Mouse (Mus musculus): Measurements from ENCODE around the gene Ebf3. TPM values are rescaled to one million over a fixed set of nuclear protein-coding genes. Genes with fewer than 3 reads are reported as not detected.

Gene Ebf3
- polyA plus RNA-seq, 1 experiment, result 17.2 TPM

DNA sequence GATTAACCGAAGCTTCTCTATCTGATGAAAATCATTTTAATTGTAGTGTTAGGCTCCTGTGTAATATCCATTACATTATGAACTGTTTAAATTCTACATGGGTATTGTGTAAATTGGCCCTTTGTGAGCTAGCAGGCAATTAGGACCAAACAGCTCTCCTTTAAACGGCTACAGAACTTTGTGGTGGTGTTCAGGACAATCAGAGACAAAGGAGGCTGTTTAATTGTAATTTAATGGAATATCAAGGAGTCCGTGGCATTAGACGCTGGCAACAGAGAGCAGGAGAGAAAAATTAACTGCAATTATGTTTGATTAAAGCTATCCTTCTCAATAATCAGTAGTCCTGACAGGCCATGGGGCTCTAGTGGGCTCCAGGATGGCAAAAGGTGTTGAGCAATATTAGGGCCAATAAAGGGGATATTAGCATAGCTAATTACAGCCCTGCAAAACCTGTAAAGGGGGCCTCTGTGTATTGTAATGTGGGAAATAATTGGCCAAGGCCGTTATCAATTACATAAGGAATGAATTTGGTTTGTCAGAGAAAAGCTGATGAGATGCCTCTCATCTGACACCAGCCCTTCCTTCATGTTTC lies 74.6 kb downstream of the Ebf3 start:
- 72% methylated on average over 5 of the region's 5 CpGs for WGBS

DNA sequence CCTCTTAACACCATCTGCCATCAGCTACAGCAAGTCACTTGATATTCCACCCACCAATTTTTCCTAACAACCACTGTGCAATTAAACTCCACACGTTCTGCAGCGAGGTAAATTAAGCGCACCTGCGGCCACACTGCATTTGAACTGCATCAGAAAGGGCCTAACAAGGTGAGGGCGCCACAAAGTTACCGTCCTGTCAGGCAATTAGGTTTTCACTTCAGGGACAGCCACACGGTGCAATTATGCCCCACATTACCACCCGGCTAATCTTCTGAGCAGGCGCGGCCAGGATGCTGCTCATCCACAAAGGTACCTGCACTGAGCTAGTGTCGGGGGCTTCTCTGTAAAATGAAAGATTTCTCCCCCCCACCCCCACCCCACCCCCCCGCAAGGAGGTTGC lies 76.8 kb downstream of the Ebf3 start:
- TF ChIP-seq CTCF (IDR thresholded peaks at IDR 0.05; ENCODE audit: control insufficient read depth, insufficient read depth, low read length) (no peak), POLR2A (IDR thresholded peaks at IDR 0.05; ENCODE audit: borderline replicate concordance, control insufficient read depth, low read depth, low read length) (no peak)
- Histone ChIP-seq H3K4me1 (ENCODE audit: control insufficient read depth, insufficient read depth, low read length) (no peaks in the 10 kb centered on the region), H3K4me3 (replicated peaks; ENCODE audit: control insufficient read depth, low read depth, low read length) (no peak overlapping the region), H3K27ac (ENCODE audit: control insufficient read depth, insufficient read depth, low read depth, low read length, poor library complexity) (no peak overlapping the region)
- 75% methylated on average over 12 of the region's 12 CpGs for WGBS

More for the DNA sequence above, 74.6 kb downstream of the Ebf3 start:
- no peak for TF ChIP-seq CTCF (IDR thresholded peaks at IDR 0.05; ENCODE audit: control insufficient read depth, insufficient read depth, low read length)
- TF ChIP-seq POLR2A (IDR thresholded peaks at IDR 0.05; ENCODE audit: borderline replicate concordance, control insufficient read depth, low read depth, low read length), result no peak
- Histone ChIP-seq H3K4me3 (replicated peaks; ENCODE audit: control insufficient read depth, low read depth, low read length) (no peak overlapping the region), H3K4me1 (ENCODE audit: control insufficient read depth, insufficient read depth, low read length) (no peaks in the 10 kb centered on the region), H3K27ac (ENCODE audit: control insufficient read depth, insufficient read depth, low read depth, low read length, poor library complexity) (no peak overlapping the region)

DNA sequence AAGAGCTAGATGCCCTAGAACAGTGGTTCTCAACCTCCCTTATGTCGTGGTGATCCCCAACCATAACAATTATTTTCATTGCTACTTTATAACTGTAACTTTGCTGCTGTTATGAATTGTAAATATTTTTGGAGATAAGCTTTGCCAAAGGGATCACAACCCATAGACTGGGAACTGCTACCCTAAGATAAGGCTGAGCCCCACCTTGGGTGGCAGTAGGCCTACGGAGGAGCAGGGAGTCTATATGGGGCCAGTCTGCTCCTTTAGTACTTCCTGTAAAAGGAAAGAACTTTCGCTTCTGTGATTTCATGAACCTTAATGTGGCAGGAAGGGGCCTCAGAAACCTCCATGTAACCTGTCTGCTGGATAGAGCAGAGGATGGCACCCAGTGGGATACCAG lies 90.4 kb downstream of the Ebf3 start:
- 48% methylated on average over 3 of the region's 3 CpGs for WGBS
- TF ChIP-seq POLR2A (IDR thresholded peaks at IDR 0.05; ENCODE audit: borderline replicate concordance, control insufficient read depth, low read depth, low read length), result no peak
- no peak for TF ChIP-seq CTCF (IDR thresholded peaks at IDR 0.05; ENCODE audit: control insufficient read depth, insufficient read depth, low read length)
- no peaks in the 10 kb centered on the region for H3K4me1 ChIP-seq (ENCODE audit: control insufficient read depth, insufficient read depth, low read length)
- no peak overlapping the region for H3K4me3 ChIP-seq (replicated peaks; ENCODE audit: control insufficient read depth, low read depth, low read length)
- H3K27ac ChIP-seq (ENCODE audit: control insufficient read depth, insufficient read depth, low read depth, low read length, poor library complexity), result no peak overlapping the region

DNA sequence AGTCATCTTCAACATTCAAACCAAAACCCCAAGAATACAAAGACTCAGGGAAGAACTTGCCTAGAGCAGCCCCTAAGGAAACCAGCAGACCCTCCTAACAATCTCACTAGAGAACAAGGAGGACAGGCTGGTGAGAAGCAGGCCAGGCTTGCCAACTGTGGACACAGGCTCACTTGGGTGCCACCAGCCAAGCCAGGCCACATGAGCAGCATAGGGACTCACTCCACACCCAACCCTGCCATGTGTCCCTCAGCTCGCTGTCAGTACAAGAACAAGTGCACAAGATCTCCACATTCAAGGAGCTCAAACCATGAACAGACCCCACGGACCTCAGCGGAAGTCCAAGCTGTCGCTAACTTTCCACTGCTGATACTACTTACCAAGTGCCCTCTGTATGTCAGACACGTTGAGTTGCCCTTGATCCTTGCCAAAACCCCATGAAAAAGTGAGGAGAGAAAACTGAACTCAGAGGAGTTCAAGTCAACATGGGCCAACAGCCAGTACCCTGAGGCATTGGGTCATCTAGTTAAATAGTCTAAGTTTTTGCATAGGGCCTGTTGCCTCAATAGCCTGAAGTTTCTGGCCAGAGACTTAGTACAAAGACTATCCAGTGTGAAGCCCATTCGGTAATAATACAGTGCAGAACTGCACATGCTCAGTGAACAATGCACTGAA lies 91.3 kb downstream of the Ebf3 start:
- no peaks in the 10 kb centered on the region for H3K4me1 ChIP-seq (ENCODE audit: control insufficient read depth, insufficient read depth, low read length)
- H3K27ac ChIP-seq (ENCODE audit: control insufficient read depth, insufficient read depth, low read depth, low read length, poor library complexity), result no peak overlapping the region
- no peak overlapping the region for H3K4me3 ChIP-seq (replicated peaks; ENCODE audit: control insufficient read depth, low read depth, low read length)
- TF ChIP-seq CTCF (IDR thresholded peaks at IDR 0.05; ENCODE audit: control insufficient read depth, insufficient read depth, low read length), result no peak
- TF ChIP-seq POLR2A (IDR thresholded peaks at IDR 0.05; ENCODE audit: borderline replicate concordance, control insufficient read depth, low read depth, low read length), result no peak
- WGBS, result 74% methylated on average over 6 of the region's 6 CpGs

DNA sequence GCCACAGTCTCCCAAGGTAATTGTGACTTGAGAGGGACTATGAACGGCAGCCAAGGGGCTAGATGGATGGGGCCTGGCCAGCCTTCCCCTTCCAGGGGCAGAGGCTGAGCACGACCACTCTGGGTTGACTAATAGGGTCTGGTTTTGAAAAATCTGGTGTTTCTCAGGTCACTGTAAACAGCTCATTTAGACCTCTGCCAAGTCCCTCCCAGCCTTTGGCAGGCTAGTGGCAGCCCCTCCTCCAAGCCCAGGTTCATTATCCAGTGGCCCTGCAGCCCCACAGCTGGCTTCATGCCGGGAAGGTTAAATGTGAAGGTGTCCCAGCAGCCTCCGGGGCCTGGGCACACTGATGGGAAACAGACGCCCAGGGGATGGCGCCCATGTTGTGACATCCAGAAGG lies 92.6 kb downstream of the Ebf3 start:
- TF ChIP-seq CTCF (IDR thresholded peaks at IDR 0.05; ENCODE audit: control insufficient read depth, insufficient read depth, low read length) (no peak), POLR2A (IDR thresholded peaks at IDR 0.05; ENCODE audit: borderline replicate concordance, control insufficient read depth, low read depth, low read length) (no peak)
- WGBS, result 53% methylated on average over 6 of the region's 6 CpGs
- Histone ChIP-seq H3K4me3 (replicated peaks; ENCODE audit: control insufficient read depth, low read depth, low read length) (no peak overlapping the region), H3K27ac (ENCODE audit: control insufficient read depth, insufficient read depth, low read depth, low read length, poor library complexity) (no peak overlapping the region), H3K4me1 (ENCODE audit: control insufficient read depth, insufficient read depth, low read length) (no peaks in the 10 kb centered on the region)

DNA sequence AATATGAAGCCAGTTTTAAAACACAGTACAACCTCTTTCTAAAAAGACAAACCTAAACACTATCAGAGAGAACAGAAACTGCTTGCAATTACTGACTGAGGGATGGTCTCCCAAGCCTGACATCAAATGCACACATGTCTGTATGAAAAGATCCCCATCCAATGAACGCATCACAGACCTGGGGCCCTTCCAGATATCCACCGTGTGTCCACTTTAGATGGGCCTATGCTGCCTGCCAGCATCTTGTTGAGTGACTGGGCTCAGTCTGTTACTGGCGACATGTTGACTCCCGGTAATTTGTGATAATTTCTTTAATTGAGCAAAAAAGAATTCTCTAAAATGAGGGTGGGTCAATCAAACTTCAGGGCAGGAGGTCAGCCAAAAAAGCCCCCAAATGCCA lies 93.8 kb downstream of the Ebf3 start:
- Histone ChIP-seq H3K27ac (ENCODE audit: control insufficient read depth, insufficient read depth, low read depth, low read length, poor library complexity) (no peak overlapping the region), H3K4me1 (ENCODE audit: control insufficient read depth, insufficient read depth, low read length) (no peaks in the 10 kb centered on the region), H3K4me3 (replicated peaks; ENCODE audit: control insufficient read depth, low read depth, low read length) (no peak overlapping the region)
- no peak for TF ChIP-seq POLR2A (IDR thresholded peaks at IDR 0.05; ENCODE audit: borderline replicate concordance, control insufficient read depth, low read depth, low read length)
- no peak for TF ChIP-seq CTCF (IDR thresholded peaks at IDR 0.05; ENCODE audit: control insufficient read depth, insufficient read depth, low read length)
- WGBS, result 85% methylated on average over 4 of the region's 4 CpGs

DNA sequence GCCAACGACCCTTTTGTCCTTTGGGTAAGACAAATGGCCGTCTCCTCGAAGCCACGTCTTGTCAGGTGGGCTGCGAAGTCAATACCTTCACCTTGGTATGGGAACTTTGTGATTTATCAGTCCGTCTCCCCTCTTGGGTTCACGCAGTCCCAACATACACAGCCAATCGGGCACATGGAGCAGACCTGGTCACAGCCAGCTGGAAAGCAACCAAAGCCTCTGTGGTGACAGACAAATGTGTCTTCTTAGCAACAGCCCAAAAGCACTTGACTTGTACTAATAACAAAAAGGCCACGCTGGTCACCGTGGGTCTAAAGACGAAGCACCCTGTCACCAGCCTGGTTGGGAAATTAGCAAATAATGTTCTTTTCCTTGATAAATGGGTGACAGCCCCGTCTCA lies 95.5 kb downstream of the Ebf3 start:
- H3K4me3 ChIP-seq (replicated peaks; ENCODE audit: control insufficient read depth, low read depth, low read length), result no peak overlapping the region
- WGBS, result 79% methylated on average over 12 of the region's 12 CpGs

DNA sequence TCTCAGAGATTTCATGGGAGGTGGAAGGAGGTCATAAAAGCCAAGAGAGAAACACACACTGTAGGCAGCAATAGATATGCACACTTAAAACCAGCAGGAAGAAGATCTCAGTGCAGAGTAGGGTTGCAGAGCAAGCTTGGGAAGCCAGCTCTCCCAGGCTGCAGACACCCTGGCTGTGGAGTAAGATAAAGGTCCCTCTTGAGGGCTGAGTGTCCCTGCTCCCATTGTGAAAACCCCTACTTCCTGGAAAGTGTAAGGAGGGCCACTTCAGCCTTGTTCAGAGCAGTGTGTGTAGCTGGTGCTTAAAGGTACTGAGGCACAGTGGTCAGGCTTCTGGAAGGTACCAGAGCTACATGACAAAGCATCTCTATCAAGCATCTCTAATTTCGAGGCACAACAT lies 100.8 kb downstream of the Ebf3 start:
- Histone ChIP-seq H3K27ac (ENCODE audit: control insufficient read depth, insufficient read depth, low read depth, low read length, poor library complexity) (no peak overlapping the region), H3K4me1 (ENCODE audit: control insufficient read depth, insufficient read depth, low read length) (no peaks in the 10 kb centered on the region), H3K4me3 (replicated peaks; ENCODE audit: control insufficient read depth, low read depth, low read length) (no peak overlapping the region)
- no peak for TF ChIP-seq CTCF (IDR thresholded peaks at IDR 0.05; ENCODE audit: control insufficient read depth, insufficient read depth, low read length)
- TF ChIP-seq POLR2A (IDR thresholded peaks at IDR 0.05; ENCODE audit: borderline replicate concordance, control insufficient read depth, low read depth, low read length), result no peak
- WGBS, result 49% methylated on average over 1 of the region's 1 CpGs

More for the DNA sequence above, 95.5 kb downstream of the Ebf3 start:
- no peak for TF ChIP-seq POLR2A (IDR thresholded peaks at IDR 0.05; ENCODE audit: borderline replicate concordance, control insufficient read depth, low read depth, low read length)
- TF ChIP-seq CTCF (IDR thresholded peaks at IDR 0.05; ENCODE audit: control insufficient read depth, insufficient read depth, low read length), result no peak
- no peak overlapping the region for H3K27ac ChIP-seq (ENCODE audit: control insufficient read depth, insufficient read depth, low read depth, low read length, poor library complexity)
- H3K4me1 ChIP-seq (ENCODE audit: control insufficient read depth, insufficient read depth, low read length), result no peaks in the 10 kb centered on the region

Measured in bone marrow, adult 2 months (tissue).